Mouse (Mus musculus): ENCODE results near the gene Mff.

Gene Mff

GRCm38 (mm10) chr1:82724339-82725025 is at the start of gene Mff:
Mff (plus strand) TSS chr1:82724890.
- TF ChIP-seq POU5F1 (IDR thresholded peaks at IDR 0.05; ENCODE audit: borderline replicate concordance, low read length) (no peak), CTCF (conservative IDR thresholded peaks at IDR 0.05; ENCODE audit: low read length) (no peak), NANOG (IDR thresholded peaks at IDR 0.05; ENCODE audit: borderline replicate concordance, low read length) (no peak)
- peaks cover 12% of the 10 kb centered on the region for H3K4me1 ChIP-seq (replicated peaks; ENCODE audit: low read depth, low read length)
- no peaks in the 10 kb centered on the region for H3K9me3 ChIP-seq (ENCODE audit: low read length)
- H3K4me3 ChIP-seq (replicated peaks; ENCODE audit: low read length), result peak within 1 kb of the TSS; percentile 90
- peaks cover 23% of the 10 kb centered on the region for H3K36me3 ChIP-seq (ENCODE audit: insufficient read depth, low read length)
- no peaks in the 10 kb centered on the region for H3K27me3 ChIP-seq (ENCODE audit: insufficient read depth, low read length)

GRCm38 (mm10) chr1:82686328-82686727 is 38.4 kb upstream of the Mff start:
- Histone ChIP-seq H3K4me1 (replicated peaks; ENCODE audit: low read depth, low read length) (no peaks in the 10 kb centered on the region), H3K4me3 (replicated peaks; ENCODE audit: low read length) (no peak overlapping the region), H3K36me3 (ENCODE audit: insufficient read depth, low read length) (no peaks in the 10 kb centered on the region), H3K9me3 (ENCODE audit: low read length) (no peaks in the 10 kb centered on the region), H3K27me3 (ENCODE audit: insufficient read depth, low read length) (no peaks in the 10 kb centered on the region)
- TF ChIP-seq NANOG (IDR thresholded peaks at IDR 0.05; ENCODE audit: borderline replicate concordance, low read length) (no peak), POU5F1 (IDR thresholded peaks at IDR 0.05; ENCODE audit: borderline replicate concordance, low read length) (no peak), CTCF (conservative IDR thresholded peaks at IDR 0.05; ENCODE audit: low read length) (no peak)

GRCm38 (mm10) chr1:82686866-82687265 is 37.8 kb upstream of the Mff start:
- TF ChIP-seq NANOG (IDR thresholded peaks at IDR 0.05; ENCODE audit: borderline replicate concordance, low read length), result no peak
- TF ChIP-seq CTCF (conservative IDR thresholded peaks at IDR 0.05; ENCODE audit: low read length), result no peak
- no peak for TF ChIP-seq POU5F1 (IDR thresholded peaks at IDR 0.05; ENCODE audit: borderline replicate concordance, low read length)
- H3K36me3 ChIP-seq (ENCODE audit: insufficient read depth, low read length), result no peaks in the 10 kb centered on the region

GRCm38 (mm10) chr1:82687931-82688330 is 36.8 kb upstream of the Mff start:
- Histone ChIP-seq H3K27me3 (ENCODE audit: insufficient read depth, low read length) (no peaks in the 10 kb centered on the region), H3K9me3 (ENCODE audit: low read length) (no peaks in the 10 kb centered on the region), H3K36me3 (ENCODE audit: insufficient read depth, low read length) (no peaks in the 10 kb centered on the region), H3K4me1 (replicated peaks; ENCODE audit: low read depth, low read length) (no peaks in the 10 kb centered on the region), H3K4me3 (replicated peaks; ENCODE audit: low read length) (no peak overlapping the region)
- TF ChIP-seq POU5F1 (IDR thresholded peaks at IDR 0.05; ENCODE audit: borderline replicate concordance, low read length) (no peak), CTCF (conservative IDR thresholded peaks at IDR 0.05; ENCODE audit: low read length) (no peak), NANOG (IDR thresholded peaks at IDR 0.05; ENCODE audit: borderline replicate concordance, low read length) (no peak)

More at GRCm38 (mm10) chr1:82686866-82687265, 37.8 kb upstream of the Mff start:
- no peaks in the 10 kb centered on the region for H3K9me3 ChIP-seq (ENCODE audit: low read length)
- H3K4me1 ChIP-seq (replicated peaks; ENCODE audit: low read depth, low read length), result no peaks in the 10 kb centered on the region
- H3K27me3 ChIP-seq (ENCODE audit: insufficient read depth, low read length), result no peaks in the 10 kb centered on the region
- no peak overlapping the region for H3K4me3 ChIP-seq (replicated peaks; ENCODE audit: low read length)

GRCm38 (mm10) chr1:82695915-82696314 is 28.8 kb upstream of the Mff start:
- Histone ChIP-seq H3K36me3 (ENCODE audit: insufficient read depth, low read length) (no peaks in the 10 kb centered on the region), H3K9me3 (ENCODE audit: low read length) (no peaks in the 10 kb centered on the region), H3K4me1 (replicated peaks; ENCODE audit: low read depth, low read length) (no peaks in the 10 kb centered on the region), H3K27me3 (ENCODE audit: insufficient read depth, low read length) (no peaks in the 10 kb centered on the region), H3K4me3 (replicated peaks; ENCODE audit: low read length) (no peak overlapping the region)
- TF ChIP-seq CTCF (conservative IDR thresholded peaks at IDR 0.05; ENCODE audit: low read length), result no peak
- TF ChIP-seq NANOG (IDR thresholded peaks at IDR 0.05; ENCODE audit: borderline replicate concordance, low read length), result no peak
- no peak for TF ChIP-seq POU5F1 (IDR thresholded peaks at IDR 0.05; ENCODE audit: borderline replicate concordance, low read length)

- Histone ChIP-seq H3K9me3 (ENCODE audit: low read length) (no peaks in the 10 kb centered on the region), H3K36me3 (ENCODE audit: insufficient read depth, low read length) (no peaks in the 10 kb centered on the region), H3K4me1 (replicated peaks; ENCODE audit: low read depth, low read length) (no peaks in the 10 kb centered on the region), H3K4me3 (replicated peaks; ENCODE audit: low read length) (no peak overlapping the region), H3K27me3 (ENCODE audit: insufficient read depth, low read length) (no peaks in the 10 kb centered on the region)
- no peak for TF ChIP-seq POU5F1 (IDR thresholded peaks at IDR 0.05; ENCODE audit: borderline replicate concordance, low read length)
- TF ChIP-seq CTCF (conservative IDR thresholded peaks at IDR 0.05; ENCODE audit: low read length), result no peak
- no peak for TF ChIP-seq NANOG (IDR thresholded peaks at IDR 0.05; ENCODE audit: borderline replicate concordance, low read length)
Measured at GRCm38 (mm10) chr1:82717816-82718512, 6.7 kb upstream of the Mff start.

GRCm38 (mm10) chr1:82725026-82725874 is 560 bp downstream of the Mff start:
- peak overlapping the region; percentile 90 for H3K4me3 ChIP-seq (replicated peaks; ENCODE audit: low read length)
- TF ChIP-seq CTCF (conservative IDR thresholded peaks at IDR 0.05; ENCODE audit: low read length), result no peak
- no peak for TF ChIP-seq NANOG (IDR thresholded peaks at IDR 0.05; ENCODE audit: borderline replicate concordance, low read length)
- TF ChIP-seq POU5F1 (IDR thresholded peaks at IDR 0.05; ENCODE audit: borderline replicate concordance, low read length), result no peak
- peaks cover 12% of the 10 kb centered on the region for H3K4me1 ChIP-seq (replicated peaks; ENCODE audit: low read depth, low read length)
- peaks cover 30% of the 10 kb centered on the region for H3K36me3 ChIP-seq (ENCODE audit: insufficient read depth, low read length)
- no peaks in the 10 kb centered on the region for H3K9me3 ChIP-seq (ENCODE audit: low read length)
- no peaks in the 10 kb centered on the region for H3K27me3 ChIP-seq (ENCODE audit: insufficient read depth, low read length)

GRCm38 (mm10) chr1:82725875-82726185 is 1.1 kb downstream of the Mff start:
- Histone ChIP-seq H3K4me1 (replicated peaks; ENCODE audit: low read depth, low read length) (peaks cover 12% of the 10 kb centered on the region), H3K9me3 (ENCODE audit: low read length) (no peaks in the 10 kb centered on the region), H3K36me3 (ENCODE audit: insufficient read depth, low read length) (peaks cover 36% of the 10 kb centered on the region), H3K27me3 (ENCODE audit: insufficient read depth, low read length) (no peaks in the 10 kb centered on the region), H3K4me3 (replicated peaks; ENCODE audit: low read length) (peak overlapping the region; percentile 90)
- TF ChIP-seq POU5F1 (IDR thresholded peaks at IDR 0.05; ENCODE audit: borderline replicate concordance, low read length) (no peak), CTCF (conservative IDR thresholded peaks at IDR 0.05; ENCODE audit: low read length) (no peak), NANOG (IDR thresholded peaks at IDR 0.05; ENCODE audit: borderline replicate concordance, low read length) (no peak)

All from E14TG2a.4 (cell line).